Mouse (Mus musculus) naive thymus-derived CD4-positive, alpha-beta T cell, adult 5 months (primary cell): ENCODE data around the gene Gmps. TPM values are rescaled to one million over a fixed set of nuclear protein-coding genes. Genes with fewer than 3 reads are reported as not detected.

ENCODE experiments used
- polyA plus RNA-seq: library from polyadenylated mRNA; unstranded; fragments of 100-300 nt; shearing (Covaris generic); gene quantifications from one replicate; pipeline ENCODE4 v1.2.1, GENCODE M21; 2017

Gene Gmps
- polyA plus RNA-seq = 23.8 TPM

GRCm38 (mm10) chr3:63975955-63976908 is at the start of gene Gmps:
Gene Gmps (plus strand): TSS chr3:63976106.

GRCm38 (mm10) chr3:63928878-63929859 is 46.7 kb upstream of the Gmps start, which contains the start of gene E130311K13Rik:
Gene E130311K13Rik (minus strand): TSS chr3:63929472.

GRCm38 (mm10) chr3:63964100-63964921 is 11.6 kb upstream of the Gmps start, which contains the start of gene Slc33a1:
Gene Slc33a1 (minus strand): TSS chr3:63964768.

Other genes starting within 250 kb of the Gmps start
- gene Plch1, start 76.6 kb upstream of the Gmps start, polyA plus RNA-seq = not detected
- gene E130311K13Rik, start 46.6 kb upstream of the Gmps start, polyA plus RNA-seq = 4.1 TPM
- 6.7 TPM for gene Slc33a1, start 11.3 kb upstream of the Gmps start, polyA plus RNA-seq
- 0.07 TPM for gene Vmn2r1, start 105.4 kb downstream of the Gmps start, polyA plus RNA-seq
- gene Vmn2r2, start 165.8 kb downstream of the Gmps start, polyA plus RNA-seq = 0.19 TPM